Mouse (Mus musculus): ENCODE data around the gene H2afb3. TPM values are rescaled to one million over a fixed set of nuclear protein-coding genes. Genes with fewer than 3 reads are reported as not detected.

Gene H2afb3
- not detected for polyA plus RNA-seq (2014; fragmentation: Illumina TruSeq; extraction: RNeasy Lipid Tissue Mini Kit (QIAGEN cat#74804); ENCODE audit: low read depth, low replicate concordance)

DNA sequence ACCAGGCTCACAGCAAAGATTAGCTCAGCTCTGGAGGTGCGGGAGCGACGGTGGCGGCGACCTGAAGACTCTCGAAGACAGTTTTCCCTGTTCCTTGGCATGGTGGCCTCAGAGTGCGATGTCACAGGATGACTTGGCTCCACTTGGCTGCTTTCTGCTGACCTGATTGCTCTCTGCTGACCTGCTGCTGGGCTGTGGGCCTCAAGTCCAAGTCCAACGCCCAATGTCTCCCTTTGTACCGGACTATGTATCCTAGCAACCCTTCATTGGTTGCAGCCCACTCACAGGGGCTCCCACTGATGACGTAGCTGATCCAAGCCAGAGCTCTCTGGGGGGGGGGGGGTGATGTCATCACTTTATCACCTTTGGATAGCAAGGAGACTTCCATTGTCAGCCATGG is at the start of gene H2afb3:
H2afb3 (minus strand) TSS at position 101 of the 400 bp plus-strand sequence.

DNA sequence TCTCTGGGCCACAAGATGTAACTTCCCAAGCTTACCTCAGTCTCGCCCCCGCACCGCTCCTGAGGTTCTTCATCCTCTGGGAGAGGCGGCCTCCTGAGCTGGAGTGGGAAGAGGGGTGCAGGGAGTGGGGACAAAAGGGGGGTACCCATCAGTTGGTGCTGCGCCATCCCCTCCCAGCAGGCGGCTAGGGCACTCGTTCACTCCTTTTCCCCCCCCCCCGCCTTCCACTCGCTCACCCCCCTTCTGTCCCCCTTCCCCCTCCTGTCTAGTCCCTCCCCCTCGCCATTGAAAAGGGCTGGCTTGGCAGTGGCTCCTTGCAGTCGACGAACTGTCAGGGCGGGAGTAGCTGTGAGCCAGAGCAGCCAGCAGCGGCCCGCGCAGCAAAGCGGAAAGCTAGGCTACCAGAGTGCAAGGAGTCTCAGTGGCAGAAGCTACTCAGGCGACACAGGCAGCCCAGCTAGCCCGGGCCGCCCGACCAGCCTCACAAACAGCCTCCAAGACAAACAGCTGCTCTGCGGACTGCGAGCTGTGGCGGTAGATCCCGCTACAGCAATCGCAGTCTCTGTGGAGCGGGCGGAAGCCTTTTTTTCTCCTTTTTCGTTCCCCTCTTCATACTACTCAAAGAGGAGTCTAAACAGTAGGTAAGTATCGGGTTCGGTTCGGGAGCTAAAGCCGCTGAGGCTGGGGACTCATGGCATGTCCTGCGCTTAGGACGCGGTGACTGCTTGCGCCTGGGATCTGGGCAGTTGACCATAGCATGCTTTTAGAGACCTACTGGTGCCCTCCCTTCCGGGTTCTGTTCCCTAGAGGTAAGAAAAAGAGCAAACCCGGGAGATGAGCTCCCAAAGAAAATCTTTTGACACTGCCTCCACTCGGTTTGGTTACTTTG is 22.6 kb downstream of the H2afb3 start, which contains the start of gene Pcdh11x:
Pcdh11x (plus strand) TSS at position 249 of the 889 bp plus-strand sequence.

Other genes with a start within 250 kb of the H2afb3 start
- gene Pcdh11x, start 22.8 kb downstream of the H2afb3 start, polyA plus RNA-seq (2014; fragmentation: Illumina TruSeq; extraction: RNeasy Lipid Tissue Mini Kit (QIAGEN cat#74804); ENCODE audit: low read depth, low replicate concordance): not detected